Mouse (Mus musculus) ovary, adult 18-20 months (tissue): ENCODE measurements around the gene Apbb1ip.
A peak's percentile ranks its signal among the peaks of the same experiment; 100 is the strongest.
"Not testable (repeated sequence)": the region's sequence is repeated elsewhere in the genome, so short reads cannot be mapped to it uniquely, and the experiment has no call there.

Experiments
- DNase-seq: peaks from one replicate; pipeline ENCODE4 v3.0.0; 2022; ENCODE audit warnings: low spot score, mixed read lengths

Apbb1ip gene

DNA sequence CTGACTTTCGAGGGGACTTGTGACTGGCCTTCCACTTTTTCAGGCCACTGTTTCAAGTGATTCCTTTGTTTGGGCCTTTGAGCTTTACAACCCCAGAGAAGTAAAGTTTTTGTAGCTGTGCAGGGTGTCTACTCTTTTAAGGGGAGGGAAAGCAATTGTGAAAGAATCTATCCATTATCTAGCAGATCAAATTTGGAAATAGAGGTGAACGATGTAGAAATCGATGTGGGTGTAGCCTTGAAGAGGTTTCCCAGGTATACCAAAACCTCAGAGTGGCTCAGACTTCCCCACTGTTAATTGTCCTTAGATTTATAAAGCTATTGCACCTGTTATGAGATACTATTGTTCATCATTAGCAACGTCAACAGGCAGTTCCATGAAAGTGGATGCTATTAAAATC lies 71.6 kb downstream of the Apbb1ip start:
- no peak for DNase-seq

GRCm38 (mm10) chr2:22851900-22852299 lies 78.0 kb downstream of the Apbb1ip start:
- no peak for DNase-seq

DNA sequence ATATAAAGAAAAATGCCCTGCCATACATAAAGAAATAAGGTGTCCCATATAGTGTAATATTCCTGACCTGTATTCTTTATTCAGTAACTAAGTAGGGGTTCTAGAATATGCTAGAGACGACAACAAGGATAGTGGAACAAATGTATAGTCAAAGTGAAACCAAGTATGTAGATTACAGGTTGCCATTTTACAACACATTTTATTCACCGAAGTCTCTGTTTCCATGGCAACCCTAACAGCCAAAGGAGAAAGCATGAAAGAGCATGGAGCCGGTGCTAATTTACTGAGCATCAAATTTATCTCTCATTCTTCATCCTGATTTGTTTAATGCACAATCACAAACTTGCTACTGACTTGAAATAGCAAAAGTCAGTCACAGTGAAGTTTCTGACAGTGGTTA lies 83.6 kb downstream of the Apbb1ip start:
- DNase-seq, result no peak

- no peak for DNase-seq
Measured at GRCm38 (mm10) chr2:22862194-22862593, 88.3 kb downstream of the Apbb1ip start.

GRCm38 (mm10) chr2:22864394-22865037 lies 90.6 kb downstream of the Apbb1ip start:
- DNase-seq, result peak; percentile 2

- DNase-seq, result no peak
Measured at GRCm38 (mm10) chr2:22865818-22866217, 91.9 kb downstream of the Apbb1ip start.

DNA sequence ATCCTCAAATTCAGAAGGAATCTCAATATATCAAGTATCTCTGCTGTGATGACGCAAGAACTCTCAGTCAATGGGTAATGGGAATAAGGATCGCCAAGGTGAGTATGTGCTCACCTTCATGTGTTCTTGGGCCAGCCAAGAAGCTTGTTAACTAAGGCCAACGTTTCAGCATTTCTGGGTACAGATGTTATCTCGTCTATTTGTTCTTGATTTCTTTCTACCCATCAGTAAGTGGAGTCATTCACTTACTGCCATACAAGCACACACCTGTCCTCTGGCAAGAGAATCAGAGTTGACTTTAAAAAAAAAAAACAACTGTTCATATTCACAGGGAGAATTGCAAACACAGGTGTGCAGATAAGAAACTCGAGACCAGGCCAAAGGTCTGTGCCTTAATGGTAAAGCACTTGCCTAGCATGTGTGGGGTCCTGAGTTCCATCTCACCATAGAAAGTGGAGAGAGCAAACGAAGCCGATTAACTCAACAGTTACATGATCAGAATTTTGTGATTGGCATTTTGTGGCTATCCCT lies 93.1 kb downstream of the Apbb1ip start:
- no peak for DNase-seq

GRCm38 (mm10) chr2:22873159-22873558 lies 99.3 kb downstream of the Apbb1ip start:
- DNase-seq, result no peak

- peak; percentile 4 for DNase-seq
Measured at GRCm38 (mm10) chr2:22874628-22875027, 100.7 kb downstream of the Apbb1ip start.

- DNase-seq, result no peak
Measured at GRCm38 (mm10) chr2:22876614-22877013, 102.7 kb downstream of the Apbb1ip start.

DNA sequence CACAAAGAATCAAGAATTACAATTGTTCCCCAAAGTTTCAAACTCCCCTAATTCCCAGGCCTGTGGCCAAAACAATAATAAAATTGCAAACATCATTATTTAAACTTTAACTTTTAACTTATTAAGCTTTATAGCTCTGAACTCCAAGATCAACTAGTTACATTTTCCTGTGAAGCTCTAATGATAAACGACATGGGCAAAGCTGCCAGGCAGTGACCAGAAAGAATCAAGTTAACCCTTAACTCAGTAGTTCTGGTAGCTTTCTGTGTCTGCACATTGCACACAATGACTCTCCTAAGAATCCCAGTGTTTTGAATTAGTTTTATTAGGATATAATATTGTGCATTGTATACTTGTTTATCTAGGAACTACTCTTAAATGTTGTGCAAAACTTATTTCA lies 104.9 kb downstream of the Apbb1ip start:
- no peak for DNase-seq

DNA sequence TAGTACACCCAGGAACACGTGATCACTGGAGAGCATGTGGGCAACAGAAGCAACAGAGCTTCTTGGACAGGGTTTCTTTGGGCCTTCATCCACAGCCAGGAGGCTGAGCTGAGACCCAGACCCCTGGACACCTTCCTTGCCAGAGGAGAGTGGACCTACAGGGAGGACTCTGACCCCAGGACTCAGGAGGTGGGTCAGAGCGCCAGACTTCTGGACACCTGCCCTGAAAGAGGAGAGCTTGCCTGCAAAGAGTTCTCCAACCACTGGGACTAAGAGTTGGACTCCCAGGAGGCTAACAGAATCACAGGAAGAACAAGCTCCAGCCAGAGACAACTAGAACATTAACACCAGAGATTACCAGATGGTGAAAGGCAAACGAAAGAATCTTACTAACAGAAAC lies 106.8 kb downstream of the Apbb1ip start:
- DNase-seq, result not testable (repeated sequence)

- DNase-seq, result no peak
Measured at GRCm38 (mm10) chr2:22894932-22895281, 121.0 kb downstream of the Apbb1ip start.

DNA sequence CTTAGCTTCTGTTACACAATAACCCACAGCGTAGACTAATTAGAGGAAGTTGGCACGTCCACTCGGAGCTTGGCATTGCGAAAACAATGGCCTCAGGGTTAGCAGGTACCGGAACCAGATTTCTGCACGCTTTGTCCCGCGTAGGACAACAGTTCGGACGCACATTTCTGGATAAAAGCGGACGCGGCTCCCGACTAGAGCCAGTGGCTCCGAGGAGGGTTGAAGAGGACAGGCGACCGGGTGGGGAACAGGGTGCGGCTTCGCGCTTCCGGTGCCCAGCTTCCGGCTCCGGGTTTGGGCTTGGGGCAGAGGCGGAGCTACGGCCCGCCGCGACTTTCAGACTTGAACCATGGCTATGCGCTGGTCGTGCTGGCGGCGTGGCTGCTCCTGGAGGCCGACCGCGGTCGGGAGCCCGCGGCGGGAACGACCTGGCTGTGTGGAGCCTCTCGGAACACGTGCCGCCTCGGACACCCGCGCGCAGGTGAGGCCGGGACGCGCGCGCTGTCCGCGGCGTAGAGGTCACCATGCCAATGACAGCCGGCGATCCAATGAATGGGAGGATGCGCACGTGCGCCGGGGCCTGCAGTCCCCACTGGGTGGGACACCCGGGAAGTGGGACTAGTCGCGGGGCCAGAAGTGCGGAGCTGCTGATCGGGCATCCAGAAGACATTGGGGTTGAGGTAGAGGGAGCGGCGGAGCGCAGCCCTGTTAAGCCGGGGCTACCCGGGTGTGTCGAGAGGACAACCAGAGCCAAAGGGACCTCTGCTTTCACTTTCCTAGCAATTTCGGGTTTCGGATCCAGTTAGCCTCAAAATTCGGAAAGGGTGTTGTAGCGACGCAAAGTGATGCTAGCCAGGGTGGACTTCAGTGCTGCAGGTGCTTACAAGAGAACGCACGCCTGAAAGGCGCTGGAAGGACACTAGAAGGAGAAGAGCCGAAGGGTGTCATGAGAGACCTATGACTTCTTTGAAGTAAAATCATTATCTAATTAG lies 121.7 kb downstream of the Apbb1ip start, which contains the start of gene Pdss1:
Gene Pdss1 (plus strand): TSS at position 241 of the 992 bp plus-strand sequence.
- DNase-seq, result peak; percentile 83

GRCm38 (mm10) chr2:22903947-22904346 lies 130.1 kb downstream of the Apbb1ip start:
- DNase-seq, result no peak

DNA sequence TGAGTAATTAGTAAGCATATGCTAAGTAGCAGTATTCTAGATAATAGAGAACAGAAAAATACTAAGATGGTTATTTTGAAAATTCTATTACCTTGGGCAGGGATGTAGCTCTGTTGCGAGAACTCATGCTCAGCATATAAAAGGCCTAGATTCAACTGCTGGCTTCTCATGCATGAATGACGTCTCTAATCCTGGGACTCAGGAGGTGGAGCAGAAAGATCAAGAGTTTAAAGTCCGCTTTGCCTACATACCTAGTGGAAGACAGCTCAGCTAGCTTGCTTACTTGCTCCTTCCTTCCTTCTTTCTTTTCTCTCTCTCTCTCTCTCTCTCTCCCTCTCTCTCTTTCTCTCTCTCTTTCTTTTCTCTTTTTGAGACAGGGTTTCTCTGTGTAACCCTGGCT lies 140.5 kb downstream of the Apbb1ip start:
- no peak for DNase-seq

- DNase-seq, result no peak
Measured at GRCm38 (mm10) chr2:22918651-22919050, 144.8 kb downstream of the Apbb1ip start.
